Mouse (Mus musculus) CD8-positive naive resting alpha-beta T cell, adult 2 months (primary cell): ENCODE data around the gene Gm10309.
"Not testable (repeated sequence)": the region's sequence is repeated elsewhere in the genome, so short reads cannot be mapped to it uniquely, and the experiment has no call there.

ENCODE experiments used
- DNase-seq, 2 experiments: peaks; one replicate each; pipeline ENCODE4 v3.0.0; 2022; ENCODE audit warnings: low read depth in 2 of 2, low spot score in 2 of 2

Gm10309 gene

DNA sequence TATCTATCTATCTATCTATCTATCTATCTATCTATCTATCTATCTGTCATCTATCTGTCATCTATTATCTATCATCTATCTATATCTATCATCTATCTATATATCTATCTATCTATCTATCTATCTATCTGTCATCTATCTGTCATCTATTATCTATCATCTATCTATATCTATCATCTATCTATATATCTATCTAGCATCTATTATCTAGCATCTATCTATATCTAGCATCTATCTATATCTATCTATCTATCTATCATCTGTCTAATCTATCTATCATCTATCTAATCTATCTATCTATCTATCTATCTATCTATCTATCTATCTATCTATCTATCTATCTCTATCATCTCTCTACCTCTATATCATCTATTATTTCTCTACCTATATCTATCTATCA lies 27.6 kb downstream of the Gm10309 start:
- not testable (repeated sequence) for DNase-seq

- DNase-seq = no peak
Measured at GRCm38 (mm10) chr17:86476674-86477073, 28.4 kb downstream of the Gm10309 start.

- DNase-seq = peak; percentile 48 to 62
Measured at GRCm38 (mm10) chr17:86471684-86472083, 33.3 kb downstream of the Gm10309 start.

DNA sequence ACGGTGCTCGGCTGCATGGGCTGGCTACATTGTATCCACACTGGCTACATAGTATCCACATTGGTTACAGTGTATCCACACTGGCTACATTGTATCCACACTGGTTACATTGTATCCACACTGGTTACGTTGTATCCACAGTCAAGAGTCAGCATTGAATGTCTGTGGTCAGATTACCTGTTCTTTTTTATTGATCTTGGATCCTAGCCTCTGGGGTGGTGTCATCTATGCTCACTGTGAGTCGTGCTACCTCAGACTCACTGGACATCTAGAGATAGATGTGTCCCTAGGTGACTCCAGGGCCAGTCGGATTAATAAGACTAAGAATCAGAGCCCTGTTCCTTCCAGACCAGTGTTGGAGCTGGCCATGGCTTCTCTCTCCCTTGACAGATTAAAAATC lies 34.9 kb downstream of the Gm10309 start:
- DNase-seq = no peak

DNA sequence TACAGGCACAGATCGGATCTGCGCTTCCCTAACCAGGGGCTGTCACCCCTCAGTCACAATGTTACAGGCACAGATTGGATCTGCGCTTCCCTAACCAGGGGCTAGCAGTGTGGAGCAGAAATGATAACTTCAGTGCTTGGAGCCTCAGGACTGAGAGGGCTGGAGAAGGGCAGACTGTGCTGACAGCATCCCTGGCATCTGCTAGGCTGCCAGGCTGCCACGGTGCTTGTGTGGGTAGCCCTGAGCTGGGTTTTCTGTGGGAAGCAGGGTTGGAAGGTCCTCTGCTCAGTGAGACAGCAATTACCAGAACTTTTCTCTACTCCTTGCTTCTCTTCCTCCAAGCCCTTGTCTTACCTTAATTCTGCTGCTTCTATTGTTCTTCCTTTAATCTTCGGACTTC lies 37.1 kb downstream of the Gm10309 start:
- DNase-seq = no peak

DNA sequence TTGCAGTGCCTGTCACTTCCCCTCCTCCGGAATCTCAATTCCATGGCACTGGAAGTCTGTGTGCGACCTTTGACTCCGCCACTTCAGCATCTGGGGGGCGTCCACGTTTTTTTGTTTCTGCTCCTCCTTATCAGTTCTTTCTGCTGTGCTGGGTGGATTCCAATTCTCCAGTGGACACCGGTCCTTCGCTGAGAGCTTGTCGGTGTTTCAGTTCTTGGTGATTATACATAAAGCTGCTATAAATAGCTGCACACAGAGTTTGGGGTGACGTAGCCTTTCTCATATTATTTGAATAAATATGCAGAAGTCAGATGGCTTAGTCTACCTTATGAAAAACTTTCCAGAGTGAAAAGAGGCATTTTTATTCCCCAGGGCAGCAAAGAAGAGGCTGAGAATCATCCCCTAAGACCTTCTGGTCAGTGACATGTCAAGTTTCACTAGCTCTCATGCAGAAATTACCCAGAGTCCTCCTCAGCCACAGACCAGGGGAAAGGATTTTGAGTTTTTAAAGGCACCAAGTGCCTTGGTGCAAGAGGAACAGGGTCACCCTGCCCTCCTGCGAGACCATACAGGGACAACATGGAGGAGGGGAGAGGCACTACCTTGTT lies 37.6 kb downstream of the Gm10309 start:
- no peak for DNase-seq

- no peak for DNase-seq
Measured at GRCm38 (mm10) chr17:86466871-86467270, 38.2 kb downstream of the Gm10309 start.

- DNase-seq = no peak
Measured at GRCm38 (mm10) chr17:86466412-86466811, 38.6 kb downstream of the Gm10309 start.

DNA sequence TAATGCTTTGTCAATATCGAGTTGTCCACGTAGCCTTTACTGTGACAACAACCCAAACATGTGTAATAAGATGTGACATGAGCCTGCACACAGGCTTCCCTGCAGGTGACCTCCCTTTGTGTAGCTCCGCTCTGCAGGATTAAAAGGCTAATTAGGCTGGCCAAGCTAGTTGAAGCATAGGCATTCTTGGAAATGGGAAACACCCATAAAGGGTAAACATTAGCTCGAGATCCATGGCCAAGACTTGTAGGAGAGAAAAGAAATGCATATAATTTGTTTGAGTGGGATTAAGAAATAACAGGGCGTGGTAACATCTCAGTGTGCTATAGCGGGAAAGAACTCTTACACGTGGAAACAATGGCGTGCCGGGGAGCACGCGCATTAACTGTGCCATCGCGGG lies 39.2 kb downstream of the Gm10309 start:
- no peak for DNase-seq

DNA sequence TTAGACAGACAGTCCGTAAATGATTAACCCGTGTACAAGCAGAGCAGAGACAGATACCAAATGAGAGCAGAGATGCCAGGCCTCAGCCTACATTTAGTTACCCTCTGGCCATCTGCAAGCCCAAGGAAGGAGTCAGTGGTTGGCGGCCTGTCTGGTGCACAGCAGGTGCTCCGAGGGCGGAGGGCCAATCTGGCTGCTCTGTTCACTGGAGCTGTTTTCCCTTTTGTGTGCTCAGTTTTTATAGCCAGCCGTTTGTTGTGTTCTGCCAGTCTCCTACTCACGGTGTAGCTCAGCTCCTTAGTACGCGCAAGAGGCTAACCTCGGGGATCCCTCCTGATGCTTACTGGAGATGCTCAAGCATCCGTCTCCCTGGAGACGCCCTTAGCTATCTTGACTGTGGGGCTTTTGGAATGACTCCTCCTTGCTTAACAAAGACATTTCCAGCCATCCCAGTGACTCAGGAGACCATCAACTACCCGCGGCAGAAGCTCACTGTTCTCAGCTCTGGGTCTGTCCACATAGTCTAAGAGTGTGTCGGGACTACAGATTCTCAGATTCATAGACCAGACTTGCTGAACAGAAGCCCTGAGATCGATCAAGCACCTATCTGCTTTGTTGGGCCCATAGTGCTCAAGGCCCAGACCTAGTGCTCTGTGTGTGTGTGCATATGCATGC lies 40.2 kb downstream of the Gm10309 start:
- DNase-seq = no peak

- DNase-seq = no peak
Measured at GRCm38 (mm10) chr17:86464197-86464596, 40.8 kb downstream of the Gm10309 start.

DNA sequence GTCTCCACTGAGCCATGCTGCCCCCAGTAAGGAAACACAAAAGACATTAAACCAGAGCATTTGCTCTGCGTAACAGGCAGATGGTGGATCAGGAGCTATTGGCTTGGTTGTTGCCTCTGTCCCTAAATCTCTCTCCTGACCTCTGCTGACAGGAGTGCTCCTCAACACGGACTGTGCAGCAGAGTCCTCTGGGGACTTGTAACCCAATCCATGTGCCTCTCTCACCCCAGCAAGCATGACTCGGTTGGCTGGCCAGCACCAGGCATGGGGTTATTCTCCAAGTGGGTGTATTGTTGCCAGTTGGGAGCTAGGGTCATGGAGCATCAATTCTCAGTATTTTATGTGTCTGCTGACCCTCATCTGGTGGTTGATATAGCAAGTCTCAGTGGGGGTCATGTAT lies 41.7 kb downstream of the Gm10309 start:
- no peak for DNase-seq

DNA sequence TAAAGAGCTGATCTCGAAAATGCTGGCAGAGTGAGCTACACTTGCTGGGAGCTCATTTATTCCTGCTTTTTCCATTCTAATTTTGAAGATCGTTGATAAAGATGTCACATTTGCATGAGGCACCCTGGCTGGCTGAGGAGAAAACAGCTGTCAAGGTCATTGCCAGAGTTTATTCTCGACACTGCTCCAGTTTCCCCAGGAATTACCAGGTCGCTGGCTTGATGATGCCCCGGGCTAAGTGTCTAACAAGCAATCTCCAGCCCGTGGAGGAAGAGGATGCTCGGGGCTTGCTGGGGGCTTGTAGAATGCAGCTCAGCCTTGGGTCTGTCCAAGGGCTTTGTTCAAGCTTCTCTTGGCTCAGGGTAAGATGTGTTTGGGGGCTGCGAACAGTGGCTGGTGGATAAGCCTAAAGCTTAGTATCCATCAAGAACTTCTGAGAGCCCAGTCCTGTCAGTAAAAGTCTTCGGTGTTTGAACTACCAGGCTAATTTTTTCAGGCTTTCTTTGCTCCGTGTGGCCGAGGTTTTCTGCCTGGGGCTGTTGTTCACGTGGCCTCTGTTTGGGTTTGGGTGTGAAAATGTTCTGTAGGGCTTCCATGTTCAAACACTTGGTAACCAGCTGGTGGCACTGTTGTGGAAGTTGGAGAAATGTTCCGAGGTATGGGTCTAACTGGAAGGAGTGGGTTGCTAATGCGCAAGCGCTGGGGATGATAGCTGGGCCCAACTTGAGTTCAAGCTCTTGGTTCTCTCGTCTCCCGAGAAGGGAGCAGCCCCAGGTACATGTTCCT lies 44.2 kb downstream of the Gm10309 start:
- no peak for DNase-seq

DNA sequence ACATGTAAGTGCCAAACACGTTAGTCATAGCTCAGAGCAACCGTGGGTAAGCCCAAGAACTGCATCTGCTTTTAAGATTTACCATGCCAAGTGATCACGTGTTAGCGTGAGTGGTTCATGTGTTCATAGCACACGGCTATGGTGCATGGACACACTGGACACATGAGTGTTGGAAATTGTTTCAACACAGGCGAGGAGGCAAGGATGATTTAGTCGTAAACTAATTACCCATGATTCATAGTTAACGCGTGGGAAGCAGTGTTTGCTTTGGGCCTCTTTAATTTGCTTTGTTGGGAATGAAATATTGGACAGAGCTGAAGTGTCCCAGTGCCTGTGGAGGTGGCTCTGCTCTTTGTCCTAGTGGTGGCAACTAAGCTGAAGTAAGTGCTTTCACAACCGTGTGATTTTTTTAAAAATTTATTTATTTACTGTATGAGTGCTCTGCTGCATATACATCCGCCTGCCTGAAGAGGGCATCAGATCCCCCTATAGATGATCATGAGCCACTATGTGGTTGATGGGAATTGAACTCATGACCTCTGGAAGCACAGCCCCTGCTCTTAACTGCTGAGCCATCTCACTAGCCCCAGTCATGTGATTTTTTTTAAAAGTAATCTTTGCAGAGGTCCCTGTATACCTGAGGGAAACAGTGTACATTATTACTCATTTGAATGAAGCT lies 46.6 kb downstream of the Gm10309 start:
- DNase-seq = no peak

DNA sequence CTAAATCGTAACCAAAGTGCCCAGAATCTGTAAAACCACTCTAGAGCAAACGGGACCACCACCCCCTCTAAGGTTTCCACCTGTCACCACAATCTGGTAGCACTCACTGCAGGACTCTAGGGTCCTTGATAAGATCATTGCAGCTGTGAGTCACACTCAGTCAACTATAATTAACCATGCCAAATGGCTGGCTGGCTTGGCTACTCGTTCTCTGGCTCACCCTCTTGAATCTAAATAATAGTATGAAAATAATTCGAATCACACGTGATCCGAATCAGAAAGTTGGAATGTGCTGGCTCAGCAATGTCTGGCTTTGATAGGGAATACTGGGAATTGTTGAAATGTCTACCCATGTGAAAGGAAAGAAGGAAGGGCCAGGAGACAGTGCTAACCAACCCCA lies 48.5 kb downstream of the Gm10309 start:
- no peak for DNase-seq

- DNase-seq = no peak
Measured at GRCm38 (mm10) chr17:86454351-86454706, 50.7 kb downstream of the Gm10309 start.

DNA sequence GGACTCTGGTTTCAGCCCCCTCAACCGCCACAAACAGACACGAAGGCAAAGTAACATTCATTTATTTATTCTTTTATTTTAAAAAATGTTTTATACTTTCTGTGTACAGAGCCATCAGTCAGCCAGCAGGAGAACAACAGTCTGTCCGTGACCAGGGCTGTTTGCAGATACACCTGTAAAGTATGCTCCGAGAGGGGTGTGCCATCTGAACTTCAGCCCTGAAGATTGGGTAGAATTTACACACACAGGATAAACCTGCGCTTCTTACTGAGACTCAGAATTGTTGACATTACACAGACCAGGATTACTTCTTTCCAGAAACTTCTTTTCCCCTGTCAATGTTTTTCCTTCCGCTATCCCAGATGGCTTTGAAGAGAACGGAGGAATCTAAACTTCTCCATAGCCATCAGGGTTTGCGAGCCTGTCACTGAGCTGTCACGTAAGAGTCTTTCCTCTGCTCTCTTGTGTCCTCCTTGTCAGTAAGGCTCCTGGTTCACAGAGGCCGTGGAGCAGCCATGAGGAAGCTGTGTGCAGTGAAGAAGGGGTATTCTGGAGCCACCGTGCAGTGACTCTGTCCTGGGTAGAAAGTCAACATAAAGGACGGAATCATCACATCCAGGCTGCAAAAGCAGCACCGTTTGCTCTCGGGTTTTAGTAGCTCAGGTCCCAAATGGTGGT lies 51.2 kb downstream of the Gm10309 start:
- no peak for DNase-seq

- no peak for DNase-seq
Measured at GRCm38 (mm10) chr17:86452934-86453333, 52.1 kb downstream of the Gm10309 start.
